Mouse (Mus musculus) left cerebral cortex, adult 2 months (tissue): ENCODE measurements around the gene Hmcn1. TPM values are rescaled to one million over a fixed set of nuclear protein-coding genes. Genes with fewer than 3 reads are reported as not detected.

ENCODE experiments used
- DNase-seq, 2 experiments: peaks; one replicate each; pipeline ENCODE4 v3.0.0; 2021 to 2022; ENCODE audit warnings: low spot score in 2 of 2, mixed read lengths in 1 of 2; ENCODE audit errors: extremely low spot score in 1 of 2
- H3K27ac ChIP-seq: fragments of 200-600 bp; 2 replicates; pipeline ENCODE4 v1.8.1; 2022
- H3K4me3 ChIP-seq: fragments of 200-600 bp; 2 replicates; pipeline ENCODE4 v1.8.1; 2022
- CTCF ChIP-seq: fragments of 200-600 bp; IDR thresholded peaks from 2 replicates; pipeline ENCODE4 v1.8.1; 2022; ENCODE audit warnings: antibody characterized with exemption, mild to moderate bottlenecking, moderate library complexity
- intact Hi-C: fragments of 180-260 bp; cut with DNase I; formaldehyde crosslinking; loops from one replicate; pipeline ENCODE4 v1.15.1; 2025
- total RNA-seq, 2 experiments: library from RNA; stranded (reverse); gene quantifications; 2 replicates each; pipeline ENCODE4 v1.2.3; 2021

Hmcn1 gene
- total RNA-seq, 2 experiments from 2014 or later: 1.6 to 3.5 TPM

GRCm38 (mm10) chr1:150534587-150534986 lies 458.6 kb downstream of the Hmcn1 start:
- Histone ChIP-seq H3K27ac (no peak overlapping the region), H3K4me3 (no peak overlapping the region)
- intact Hi-C loops: no loop called here
- no peak for DNase-seq
- no peak for TF ChIP-seq CTCF

GRCm38 (mm10) chr1:150513041-150513440 lies 480.2 kb downstream of the Hmcn1 start:
- intact Hi-C loops: no loop called here
- no peak overlapping the region for H3K27ac ChIP-seq
- no peak overlapping the region for H3K4me3 ChIP-seq
- no peak for DNase-seq
- TF ChIP-seq CTCF: no peak

Other genes starting within 250 kb of the Hmcn1 start
- not detected for gene Gm47985, start 189.1 kb upstream of the Hmcn1 start, total RNA-seq
- not detected for gene Gm8947, start 198.9 kb upstream of the Hmcn1 start, total RNA-seq
- gene Gm47995, start 205.0 kb upstream of the Hmcn1 start, total RNA-seq: not detected
- not detected for gene 3110040M04Rik, start 210.7 kb upstream of the Hmcn1 start, total RNA-seq
- gene Gm47996, start 216.7 kb upstream of the Hmcn1 start, total RNA-seq: not detected